Mouse (Mus musculus) kidney, adult 2 months (tissue): ENCODE measurements around the gene Myh14.

Experiments
- CTCF ChIP-seq: fragments of 200-500 bp; conservative IDR thresholded peaks from 2 replicates; pipeline ENCODE4 v1.5.1; 2011; ENCODE audit warnings: low read depth, mild to moderate bottlenecking, control low read depth, low read length, moderate library complexity, mixed read lengths; ENCODE audit not compliant: insufficient read depth, insufficient read length
- POLR2A ChIP-seq: fragments of 200-500 bp; IDR thresholded peaks from one replicate; pipeline ENCODE4 v1.6.1; 2011; ENCODE audit warnings: low read depth, low read length, control low read depth

GRCm38 (mm10) chr7:44614041-44614688 lies 56.5 kb downstream of the Myh14 start:
- TF ChIP-seq POLR2A (no peak), CTCF (no peak)
